Mouse (Mus musculus) T-helper 17 cell (primary cell): ENCODE measurements at regions not wholly inside any gene's neighbourhood (a gene's known extent, or its start where the extent isn't known, plus 50 kb on each side); places are given as distances from the start of the nearest gene placed in this dataset.

Experiments
- in situ Hi-C, 2 experiments: fragments of 300-600 bp; cut with MboI, MseI; formaldehyde crosslinking; loops; 1 replicate in 1 of 2; 2 replicates in 1 of 2; pipeline ENCODE4 v1.15.1; 2025; ENCODE audit warnings: high pct_unique_total_duplicates in 2 of 2

DNA sequence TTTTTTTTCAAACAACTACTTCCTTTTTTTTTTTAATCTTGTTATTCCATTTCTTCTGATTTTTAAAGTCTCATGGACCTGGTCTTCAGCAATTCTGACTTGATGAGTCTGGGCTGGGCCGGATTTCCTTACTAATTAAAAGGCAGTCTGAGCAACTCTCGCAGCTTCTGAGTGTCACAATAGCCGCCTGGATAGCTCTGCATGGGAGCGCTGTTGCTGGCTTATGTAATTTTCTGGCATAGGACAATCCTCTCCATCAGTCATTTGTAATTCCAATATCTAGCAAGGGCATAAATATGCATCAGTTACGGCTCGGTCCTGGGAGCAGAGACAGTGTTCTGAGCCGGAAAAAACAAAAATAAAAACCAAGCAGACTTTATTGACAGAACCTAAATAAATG lies 165.5 kb upstream of the Runx1 start:
- in situ Hi-C loops: no loop called here

DNA sequence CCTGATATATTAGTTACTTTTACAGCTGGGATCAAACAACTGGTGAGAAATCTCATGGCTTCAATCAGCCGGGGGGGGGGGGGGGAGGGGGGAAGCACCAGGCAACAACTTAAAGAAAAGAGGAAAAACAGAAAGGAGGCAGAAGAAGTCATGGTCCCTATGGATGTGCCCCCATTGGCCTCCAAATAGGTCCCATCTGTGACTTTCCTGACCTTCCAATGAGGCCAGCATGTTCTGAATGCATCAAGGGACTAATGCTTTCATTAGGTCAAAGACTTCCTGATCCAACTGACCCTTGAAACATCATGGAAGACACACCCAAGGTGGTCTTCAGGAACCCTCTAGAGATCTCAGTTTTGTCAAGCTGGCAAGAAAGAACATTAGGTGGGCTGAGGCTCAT lies 162.5 kb upstream of the Runx1 start:
- in situ Hi-C loops: no loop called here

DNA sequence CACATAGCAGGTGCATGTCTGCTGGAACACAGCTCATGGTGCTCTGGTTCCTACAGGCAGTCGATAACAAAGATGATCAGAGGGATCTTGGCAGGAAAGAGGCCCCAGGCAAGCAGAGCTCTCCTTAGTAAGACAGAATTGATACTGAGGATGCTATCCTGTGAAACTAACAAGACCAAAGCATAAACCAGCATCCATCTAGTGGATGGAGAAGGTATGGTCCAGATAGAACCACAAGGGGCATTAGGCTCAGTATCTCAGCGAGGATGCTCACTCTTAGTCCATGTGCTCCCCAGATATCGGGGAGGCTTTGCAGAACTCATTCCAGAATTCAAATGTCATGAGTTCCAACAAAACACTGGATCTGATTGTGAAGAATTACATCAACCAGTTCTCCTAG lies 162.1 kb upstream of the Runx1 start:
- in situ Hi-C loops: no loop called here

- in situ Hi-C loops: no loop called here
Measured at GRCm38 (mm10) chr16:92985768-92986167, 159.8 kb upstream of the Runx1 start.

- in situ Hi-C loops: no loop called here
Measured at GRCm38 (mm10) chr16:92982934-92983333, 157.0 kb upstream of the Runx1 start.

GRCm38 (mm10) chr16:92979620-92980330 lies 153.8 kb upstream of the Runx1 start:
- in situ Hi-C loops: no loop called here

DNA sequence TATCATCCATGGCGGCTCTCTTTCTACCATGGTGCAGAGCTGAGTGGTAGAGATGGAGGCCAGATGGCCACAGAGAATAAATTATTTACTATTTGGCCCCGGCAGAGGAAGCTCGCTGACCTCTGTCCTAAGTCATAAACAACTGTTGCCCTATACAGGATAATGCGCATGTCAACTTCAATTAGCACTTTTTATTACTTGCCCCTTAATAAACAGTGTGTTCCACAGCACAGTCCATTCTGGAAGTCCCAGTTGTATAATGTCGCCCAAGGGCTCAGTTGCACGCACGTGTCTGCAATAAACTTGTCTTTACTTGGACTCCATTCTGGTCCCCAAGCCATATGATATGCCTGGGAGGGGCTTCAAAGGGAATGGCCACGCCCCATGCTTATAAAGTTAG lies 150.1 kb upstream of the Runx1 start:
- in situ Hi-C loops: no loop called here

GRCm38 (mm10) chr16:92975090-92975489 lies 149.1 kb upstream of the Runx1 start:
- in situ Hi-C loops: no loop called here

DNA sequence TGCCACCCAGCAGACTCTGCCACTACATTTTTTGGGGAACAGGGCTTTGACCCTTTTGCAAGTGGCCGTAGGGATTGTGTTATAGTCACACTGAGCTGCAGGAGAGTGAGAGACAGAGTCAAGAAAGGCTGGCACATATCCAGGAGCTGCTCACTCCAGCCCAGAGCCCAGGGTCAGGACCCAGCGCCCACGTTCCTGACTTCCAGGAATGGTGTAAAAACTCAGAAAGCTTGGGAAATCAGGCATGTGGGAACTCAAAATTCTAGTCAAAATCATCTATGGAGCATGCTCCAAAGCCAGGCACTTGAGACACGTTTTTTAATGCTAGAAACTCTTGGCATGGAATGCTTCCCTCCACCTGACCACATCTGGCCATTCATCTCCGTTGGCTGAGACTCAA lies 146.7 kb upstream of the Runx1 start:
- in situ Hi-C loops: loop anchor here in 1 of 2 experiments (5.0 kb wide), 1 partner anchor 90 kb away; no protein-coding TSS in a partner anchor

- in situ Hi-C loops: loop anchor here in 1 of 2 experiments (5.0 kb wide), 1 partner anchor 90 kb away; no protein-coding TSS in a partner anchor
Measured at GRCm38 (mm10) chr16:92971956-92972355, 146.0 kb upstream of the Runx1 start.

DNA sequence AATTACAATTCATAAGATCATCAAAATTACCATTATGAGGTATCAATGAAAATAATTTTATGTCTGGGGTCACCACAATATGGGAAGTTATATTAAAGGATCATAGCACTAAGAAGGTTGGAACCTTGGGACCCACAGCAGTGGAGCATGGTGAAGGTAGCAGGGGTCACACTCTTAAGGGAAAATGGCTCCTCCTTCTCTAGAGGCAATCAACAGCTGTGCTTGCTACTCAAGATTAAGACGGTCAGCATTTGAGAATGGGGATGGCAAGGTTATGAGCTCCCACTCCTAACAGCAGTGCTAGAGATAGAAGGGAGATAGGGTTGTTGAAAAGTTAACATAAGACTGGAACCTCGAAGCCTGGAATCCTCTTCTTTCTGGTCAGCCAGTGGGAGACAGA lies 144.6 kb upstream of the Runx1 start:
- in situ Hi-C loops: loop anchor here in 1 of 2 experiments (5.0 kb wide), 1 partner anchor 92 kb away; no protein-coding TSS in a partner anchor

DNA sequence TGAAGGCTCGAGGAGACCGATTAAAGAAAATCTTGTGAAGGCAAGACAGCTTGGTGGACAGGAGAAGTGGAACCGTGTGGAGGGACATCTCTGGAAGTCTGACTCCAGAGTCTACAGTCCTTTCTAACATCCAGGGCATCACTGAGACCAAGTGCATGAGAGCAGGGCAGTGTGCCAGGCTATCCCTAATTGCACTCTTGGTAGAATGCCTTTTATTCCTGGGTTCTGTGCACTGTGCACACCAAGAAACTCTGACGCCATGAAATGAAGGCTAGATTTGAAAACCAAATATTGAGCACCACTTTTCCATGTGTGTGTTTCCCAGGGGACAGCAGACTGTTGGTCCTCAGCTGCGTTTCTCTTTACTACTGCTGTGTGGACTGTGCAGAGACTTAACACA lies 143.1 kb upstream of the Runx1 start:
- in situ Hi-C loops: no loop called here

DNA sequence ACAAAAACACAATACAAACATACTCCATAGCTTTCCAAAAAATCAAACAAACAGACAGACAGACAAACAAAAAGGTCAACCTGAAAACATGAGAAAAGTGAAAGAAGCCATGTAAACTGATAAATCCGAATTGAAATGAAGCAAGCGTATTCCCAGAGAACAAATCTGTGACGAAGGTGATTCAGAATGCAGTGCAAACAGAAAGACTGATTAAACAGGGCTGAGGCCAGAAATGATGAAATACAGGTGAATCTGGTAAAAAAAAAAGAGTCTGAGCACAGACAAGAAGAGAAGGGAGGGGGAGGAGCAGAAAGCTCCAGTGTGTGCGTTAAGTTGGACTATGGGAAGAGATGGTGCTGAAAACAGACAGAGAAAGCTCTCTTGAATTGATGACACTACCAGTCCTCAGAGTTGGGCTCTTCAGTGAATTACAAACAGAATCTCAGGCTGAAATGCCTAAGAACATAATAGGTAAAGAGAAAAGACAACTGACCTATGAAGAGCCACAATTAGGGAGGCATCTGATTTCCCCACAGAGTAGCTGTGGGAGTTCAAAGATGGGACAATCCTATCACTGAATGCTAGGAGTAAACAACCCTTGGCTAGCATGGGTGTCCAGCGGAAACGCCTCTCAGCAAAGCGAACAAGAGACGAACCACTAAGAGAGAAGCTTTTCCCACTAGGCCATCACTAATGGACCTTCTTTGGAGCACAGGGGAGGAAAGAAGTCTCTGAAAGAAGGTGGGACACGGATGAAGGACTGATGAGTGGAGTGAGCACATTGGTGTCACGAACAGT lies 140.3 kb upstream of the Runx1 start:
- in situ Hi-C loops: no loop called here

GRCm38 (mm10) chr16:92965651-92966050 lies 139.7 kb upstream of the Runx1 start:
- in situ Hi-C loops: no loop called here

- in situ Hi-C loops: no loop called here
Measured at GRCm38 (mm10) chr16:92963582-92963981, 137.6 kb upstream of the Runx1 start.

GRCm38 (mm10) chr16:92961361-92961760 lies 135.4 kb upstream of the Runx1 start:
- in situ Hi-C loops: no loop called here

- in situ Hi-C loops: no loop called here
Measured at GRCm38 (mm10) chr16:92960740-92961139, 134.8 kb upstream of the Runx1 start.

DNA sequence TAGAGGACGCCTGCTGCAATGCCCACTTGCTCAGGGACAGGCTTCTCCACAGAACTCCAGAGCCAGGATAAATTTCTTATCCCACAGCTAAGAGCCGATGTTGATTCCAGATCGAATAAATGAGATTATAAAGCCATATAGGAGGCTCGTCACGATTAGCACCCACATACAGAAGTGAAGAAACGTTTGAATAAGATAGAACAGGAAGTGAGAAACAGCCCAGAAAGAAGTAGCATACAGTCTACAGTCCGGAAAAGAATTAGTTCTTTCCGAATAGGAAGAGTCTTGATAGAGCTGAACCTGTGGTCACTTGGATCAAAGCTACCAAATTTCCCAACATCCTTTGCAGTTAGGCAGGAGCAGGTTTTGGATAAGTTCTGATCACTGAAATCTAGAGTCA lies 133.0 kb upstream of the Runx1 start:
- in situ Hi-C loops: no loop called here

GRCm38 (mm10) chr16:92958146-92958545 lies 132.2 kb upstream of the Runx1 start:
- in situ Hi-C loops: no loop called here

DNA sequence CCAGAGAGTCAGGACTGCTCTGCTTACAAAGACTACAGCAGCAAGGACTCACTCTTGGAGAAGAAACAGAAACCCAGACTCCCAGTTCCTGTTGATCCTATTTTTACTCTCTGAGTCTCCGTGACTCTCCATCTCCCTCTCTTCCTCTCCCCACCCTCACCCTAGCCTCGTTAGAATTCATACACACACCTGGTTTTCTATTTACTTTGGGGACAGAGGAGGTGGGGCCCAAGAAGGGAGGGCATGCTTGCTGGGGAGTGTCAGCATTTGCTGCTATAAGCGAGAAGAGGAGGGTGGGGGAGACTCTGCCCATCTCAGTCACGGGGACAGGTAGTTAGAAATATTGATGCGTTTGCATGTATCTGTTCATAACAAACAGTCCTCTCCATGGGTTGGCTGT lies 129.6 kb upstream of the Runx1 start:
- in situ Hi-C loops: no loop called here

DNA sequence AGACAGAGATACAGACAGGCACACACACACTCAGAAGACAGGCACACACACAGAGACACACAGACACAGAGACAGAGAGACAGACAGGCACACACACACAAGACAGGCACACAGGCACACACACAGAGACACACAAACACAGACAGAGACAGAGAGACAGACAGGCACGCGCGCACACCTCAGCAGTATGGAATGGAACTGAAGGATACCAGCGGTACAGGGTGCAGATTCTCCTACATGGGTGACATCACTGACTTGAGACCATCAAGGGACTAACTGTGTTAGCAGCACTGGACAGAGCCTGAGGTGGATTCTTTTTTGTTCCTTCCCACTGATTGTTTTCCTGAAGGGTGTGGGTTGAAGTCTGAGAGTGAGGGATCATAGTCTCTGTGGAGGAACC lies 129.1 kb upstream of the Runx1 start:
- in situ Hi-C loops: no loop called here

- in situ Hi-C loops: no loop called here
Measured at GRCm38 (mm10) chr16:92953936-92954654, 128.1 kb upstream of the Runx1 start.
